Mouse (Mus musculus) hindbrain, embryonic 15.5 days (tissue): Measurements from ENCODE around the gene Spin1. TPM values are rescaled to one million over a fixed set of nuclear protein-coding genes. Genes with fewer than 3 reads are reported as not detected.
"Not testable (repeated sequence)": the region's sequence is repeated elsewhere in the genome, so short reads cannot be mapped to it uniquely, and the experiment has no call there.

Experiments
- ATAC-seq: fragments of 200-750 bp; cut with Nextera tagmentation; 2 replicates; pipeline ENCODE4 v1.8.0; 2017; ENCODE audit warnings: low read depth, moderate number of reproducible peaks, moderate TSS enrichment; ENCODE audit not compliant: low FRiP score
- H3K27ac ChIP-seq: fragments of 300-500 bp; sonication (generic); replicated peaks from 2 replicates; pipeline ENCODE4 v1.5.1; 2015; ENCODE audit warnings: mild to moderate bottlenecking, inconsistent platforms
- H3K27me3 ChIP-seq: fragments of 300-500 bp; sonication (generic); 2 replicates; pipeline ENCODE4 v1.6.1; 2015; ENCODE audit warnings: control low read depth, inconsistent platforms
- H3K36me3 ChIP-seq: fragments of 300-500 bp; sonication (generic); 2 replicates; pipeline ENCODE4 v1.6.1; 2015; ENCODE audit warnings: control low read depth, inconsistent platforms
- H3K4me1 ChIP-seq: fragments of 300-500 bp; sonication (generic); replicated peaks from 2 replicates; pipeline ENCODE4 v1.6.1; 2015; ENCODE audit warnings: control low read depth, inconsistent platforms
- H3K4me2 ChIP-seq: fragments of 300-500 bp; sonication (generic); 2 replicates; pipeline ENCODE4 v1.6.1; 2015; ENCODE audit warnings: moderate library complexity, mild to moderate bottlenecking, inconsistent platforms
- H3K4me3 ChIP-seq: fragments of 300-500 bp; sonication (generic); 2 replicates; pipeline ENCODE4 v1.5.1; 2015; ENCODE audit warnings: mild to moderate bottlenecking, inconsistent platforms
- H3K9ac ChIP-seq: fragments of 300-500 bp; sonication (generic); 2 replicates; pipeline ENCODE4 v1.6.1; 2015; ENCODE audit warnings: inconsistent platforms
- H3K9me3 ChIP-seq: fragments of 300-500 bp; sonication (generic); 2 replicates; pipeline ENCODE4 v1.6.1; 2016; ENCODE audit warnings: control low read depth, inconsistent platforms
- WGBS: fragments of 180-500 bp; shearing (Covaris S2); methylation state at CpG from one replicate; pipeline ENCODE4 v1.1.7; 2015; 5-methylcytosine and 5-hydroxymethylcytosine counted together
- polyA plus RNA-seq: library from polyadenylated mRNA; unstranded; fragments of >200 nt; fragmentation: Nextera tagmentation; extraction: Ambion mirVana; gene quantifications from 2 replicates; pipeline ENCODE4 v1.2.1, GENCODE M21; 2015

The Spin1 gene
- polyA plus RNA-seq = 146 and 150 TPM in 2 replicates

DNA sequence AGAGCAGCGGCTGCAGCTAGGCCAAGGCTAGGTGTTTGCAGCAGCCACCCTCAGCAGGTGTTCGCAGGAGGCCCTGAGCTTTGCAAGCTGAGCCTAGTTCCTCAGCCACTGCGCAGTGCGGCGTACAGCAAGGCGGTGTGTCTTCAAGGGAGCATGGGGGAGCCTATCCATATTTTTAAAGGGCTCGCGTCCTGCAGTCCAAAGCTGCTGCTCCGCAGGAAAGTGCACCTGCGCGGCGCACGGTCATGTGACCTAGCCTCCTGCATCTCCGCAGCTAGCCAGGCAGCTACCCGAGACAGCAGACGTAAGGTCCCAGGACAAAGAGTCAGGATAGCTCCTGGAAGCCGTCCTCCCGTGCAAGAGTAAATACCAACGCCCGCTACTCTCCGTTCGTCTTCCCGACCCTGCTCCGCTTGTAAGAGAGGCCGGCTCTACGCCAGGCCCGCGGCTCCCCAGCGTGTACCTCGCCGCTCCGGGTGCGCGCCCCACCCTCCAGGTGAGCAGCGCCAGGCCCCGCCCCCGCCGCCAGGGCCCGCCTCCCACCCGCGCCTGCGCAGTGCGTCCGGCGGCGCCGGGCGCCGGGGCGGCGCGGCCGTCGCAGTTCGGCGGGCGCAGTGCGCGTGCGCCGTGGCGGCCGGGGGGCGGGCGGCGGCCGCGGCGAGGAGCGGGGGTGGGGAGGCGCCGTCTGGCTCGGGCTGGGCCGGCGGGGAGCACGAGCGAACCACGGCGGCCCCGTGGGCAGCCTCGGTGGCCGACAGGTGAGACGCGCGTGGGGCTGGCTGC lies at the start of gene Spin1:
Spin1 (plus strand) TSS at position 648 of the 783 bp plus-strand sequence.
- under 1% methylated on average over 66 of the region's 85 CpGs for WGBS
- H3K4me1 ChIP-seq = peaks cover 29% of the 10 kb centered on the region
- H3K4me3 ChIP-seq = peak within 1 kb of the TSS; percentile 78
- peak within 1 kb of the TSS; percentile 79 for H3K4me2 ChIP-seq
- ATAC-seq = peak; percentile 92
- H3K27me3 ChIP-seq = no peaks in the 10 kb centered on the region
- H3K9ac ChIP-seq = peak within 1 kb of the TSS; percentile 90
- H3K27ac ChIP-seq = peak within 1 kb of the TSS; percentile 95
- H3K9me3 ChIP-seq = no peaks in the 10 kb centered on the region
- H3K36me3 ChIP-seq = no peaks in the 10 kb centered on the region

DNA sequence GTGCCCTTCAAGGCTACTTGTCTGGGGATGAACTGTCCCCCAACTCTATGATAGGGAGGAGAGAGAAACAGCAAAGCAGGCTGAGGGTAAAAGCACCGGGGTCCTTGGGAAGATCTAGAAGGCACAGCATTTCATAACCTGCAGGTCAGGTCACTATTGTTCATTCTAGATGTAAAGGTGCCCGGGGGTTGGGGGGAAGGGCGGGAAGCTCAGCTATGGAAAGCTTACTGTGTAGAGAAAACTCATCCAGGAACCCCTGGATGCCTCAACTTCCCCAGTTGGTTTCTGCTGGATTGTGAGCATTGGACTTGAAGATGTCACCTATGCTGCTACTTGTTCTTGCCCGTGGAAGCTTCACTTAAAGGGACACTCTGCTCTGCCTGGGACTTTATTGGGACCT lies 49.7 kb upstream of the Spin1 start:
- no peak overlapping the region for H3K4me2 ChIP-seq
- ATAC-seq = no peak
- no peaks in the 10 kb centered on the region for H3K27me3 ChIP-seq
- H3K27ac ChIP-seq = no peak overlapping the region
- H3K9me3 ChIP-seq = no peaks in the 10 kb centered on the region
- no peaks in the 10 kb centered on the region for H3K4me1 ChIP-seq
- 91% methylated on average over 4 of the region's 4 CpGs for WGBS
- no peaks in the 10 kb centered on the region for H3K36me3 ChIP-seq
- H3K9ac ChIP-seq = no peak overlapping the region
- no peak overlapping the region for H3K4me3 ChIP-seq

DNA sequence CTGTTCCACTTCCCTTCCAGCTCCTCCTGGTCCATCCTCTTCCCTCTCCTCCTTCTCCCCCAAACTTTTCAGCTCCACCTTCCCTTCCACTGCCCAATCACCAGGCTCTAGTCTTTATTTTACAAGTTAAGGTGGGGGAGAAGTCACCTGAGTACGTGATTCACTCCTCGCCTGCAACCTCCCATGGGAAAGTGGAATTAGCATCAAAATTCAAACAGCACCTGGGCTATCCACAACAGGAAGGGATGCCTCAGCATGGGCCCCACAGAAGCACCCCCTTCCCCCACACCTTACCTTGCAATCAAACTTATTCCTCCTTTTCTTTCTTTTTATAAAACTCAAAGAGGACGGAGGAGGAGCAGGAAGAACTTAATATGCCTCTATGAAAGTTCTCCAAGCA lies 48.3 kb upstream of the Spin1 start:
- H3K4me1 ChIP-seq = no peaks in the 10 kb centered on the region
- H3K9me3 ChIP-seq = no peaks in the 10 kb centered on the region
- H3K4me3 ChIP-seq = no peak overlapping the region
- WGBS = 66% methylated on average over 3 of the region's 3 CpGs
- no peaks in the 10 kb centered on the region for H3K27me3 ChIP-seq
- no peak overlapping the region for H3K9ac ChIP-seq
- H3K4me2 ChIP-seq = no peak overlapping the region
- no peaks in the 10 kb centered on the region for H3K36me3 ChIP-seq
- H3K27ac ChIP-seq = no peak overlapping the region
- no peak for ATAC-seq

DNA sequence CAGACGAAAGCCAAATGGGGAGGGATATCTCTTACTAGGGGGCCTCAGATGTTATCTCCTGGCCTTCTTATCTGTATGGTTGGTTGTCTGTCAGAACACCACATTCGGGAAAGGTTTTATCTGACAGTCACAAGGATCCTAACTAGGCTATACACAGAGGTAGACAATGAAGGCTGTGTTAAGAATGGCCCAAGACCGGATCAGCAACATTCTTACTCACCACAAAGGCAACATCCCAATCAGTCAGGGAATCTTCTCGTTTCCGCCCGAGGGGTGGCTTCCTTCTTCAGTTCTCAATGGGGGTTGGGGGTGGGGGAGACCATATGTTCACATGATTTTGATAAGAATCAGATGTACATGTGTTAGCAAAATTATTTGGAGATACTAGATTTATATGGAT lies 37.7 kb upstream of the Spin1 start:
- WGBS = 79% methylated on average over 6 of the region's 6 CpGs

DNA sequence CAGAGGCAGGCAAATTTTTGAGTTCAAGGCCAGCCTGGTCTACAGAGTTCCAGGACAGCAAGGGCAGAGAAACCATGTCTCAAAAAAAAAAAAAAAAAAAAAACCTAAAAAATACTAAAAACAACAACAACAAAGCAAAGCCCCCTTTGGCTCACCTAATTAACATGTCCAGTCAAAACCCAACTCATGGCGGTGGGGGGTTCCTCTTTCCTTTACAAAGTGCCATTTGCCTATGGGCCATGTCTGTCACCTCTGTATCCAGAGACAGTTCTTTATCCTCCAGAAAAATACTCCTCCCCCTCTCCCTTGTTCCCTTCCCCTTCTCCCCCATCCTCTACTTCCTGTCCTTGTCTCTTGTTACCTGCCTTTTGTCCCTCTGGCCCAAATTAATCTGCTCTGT lies 37.0 kb upstream of the Spin1 start:
- Histone ChIP-seq H3K4me3 (no peak overlapping the region), H3K9me3 (no peaks in the 10 kb centered on the region), H3K4me1 (no peaks in the 10 kb centered on the region), H3K4me2 (no peak overlapping the region), H3K27me3 (no peaks in the 10 kb centered on the region), H3K36me3 (no peaks in the 10 kb centered on the region), H3K9ac (no peak overlapping the region), H3K27ac (no peak overlapping the region)
- ATAC-seq = no peak
- 83% methylated on average over 1 of the region's 1 CpGs for WGBS

More for the DNA sequence above, 37.7 kb upstream of the Spin1 start:
- H3K4me2 ChIP-seq = no peak overlapping the region
- no peaks in the 10 kb centered on the region for H3K4me1 ChIP-seq
- H3K4me3 ChIP-seq = no peak overlapping the region
- no peak for ATAC-seq
- H3K36me3 ChIP-seq = no peaks in the 10 kb centered on the region
- H3K27ac ChIP-seq = no peak overlapping the region
- no peaks in the 10 kb centered on the region for H3K27me3 ChIP-seq
- H3K9me3 ChIP-seq = no peaks in the 10 kb centered on the region
- H3K9ac ChIP-seq = no peak overlapping the region

DNA sequence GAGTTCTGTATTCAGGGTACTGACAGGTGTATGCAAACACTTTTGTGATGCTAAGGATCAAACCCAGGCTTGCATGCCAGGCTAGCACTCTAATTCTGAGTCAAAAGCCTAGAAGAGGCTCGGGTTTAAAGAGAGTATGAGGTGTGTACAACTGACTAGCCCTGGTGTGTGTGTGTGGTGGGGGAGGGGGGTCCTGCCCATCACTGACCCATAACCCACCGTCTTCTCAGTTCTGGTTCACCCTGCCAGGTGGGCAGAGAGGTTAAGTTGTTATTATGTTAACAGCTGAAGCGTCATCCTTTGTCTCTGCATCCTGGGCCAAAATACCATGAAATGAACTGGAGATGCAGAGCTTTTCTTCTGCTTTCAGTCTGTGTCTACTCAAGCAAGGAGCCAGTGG lies 36.3 kb upstream of the Spin1 start:
- no peaks in the 10 kb centered on the region for H3K4me1 ChIP-seq
- no peak overlapping the region for H3K4me3 ChIP-seq
- no peaks in the 10 kb centered on the region for H3K27me3 ChIP-seq
- H3K9ac ChIP-seq = no peak overlapping the region
- no peak overlapping the region for H3K4me2 ChIP-seq
- no peaks in the 10 kb centered on the region for H3K36me3 ChIP-seq
- ATAC-seq = no peak
- H3K9me3 ChIP-seq = no peaks in the 10 kb centered on the region
- no peak overlapping the region for H3K27ac ChIP-seq
- 48% methylated on average over 3 of the region's 3 CpGs for WGBS

DNA sequence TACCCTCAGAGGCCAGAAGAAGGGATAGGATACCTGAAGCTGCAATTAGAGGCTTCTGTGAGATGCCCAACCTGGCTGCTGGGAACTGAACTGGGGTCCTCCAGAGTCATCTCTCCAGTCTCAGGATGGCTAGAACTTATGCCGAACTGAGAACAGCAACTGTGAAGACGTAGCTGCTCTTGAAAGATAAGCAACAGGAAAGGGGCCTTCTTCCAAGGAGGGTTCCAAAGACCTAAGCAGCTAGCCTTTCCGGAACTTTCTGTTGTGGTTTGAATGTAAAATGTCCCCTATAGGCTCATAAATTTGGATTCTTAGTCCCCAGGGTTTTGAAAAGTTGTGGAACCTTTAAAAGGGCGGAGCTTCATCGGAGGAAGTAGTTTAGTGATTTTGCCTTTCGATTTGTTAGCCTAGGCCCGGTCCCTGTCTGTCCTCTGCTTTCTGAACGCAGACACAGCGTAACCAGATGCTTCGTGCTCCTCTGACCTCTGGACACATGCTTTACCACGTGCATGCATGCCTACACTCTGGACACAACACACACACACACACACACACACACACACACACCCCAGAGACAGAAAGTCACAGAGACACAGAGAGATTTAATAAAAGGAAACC lies 29.5 kb upstream of the Spin1 start:
- Histone ChIP-seq H3K4me2 (no peak overlapping the region), H3K9me3 (no peaks in the 10 kb centered on the region), H3K27me3 (no peaks in the 10 kb centered on the region), H3K36me3 (no peaks in the 10 kb centered on the region), H3K4me3 (no peak overlapping the region), H3K9ac (no peak overlapping the region), H3K27ac (no peak overlapping the region), H3K4me1 (no peaks in the 10 kb centered on the region)
- 83% methylated on average over 11 of the region's 11 CpGs for WGBS
- no peak for ATAC-seq

DNA sequence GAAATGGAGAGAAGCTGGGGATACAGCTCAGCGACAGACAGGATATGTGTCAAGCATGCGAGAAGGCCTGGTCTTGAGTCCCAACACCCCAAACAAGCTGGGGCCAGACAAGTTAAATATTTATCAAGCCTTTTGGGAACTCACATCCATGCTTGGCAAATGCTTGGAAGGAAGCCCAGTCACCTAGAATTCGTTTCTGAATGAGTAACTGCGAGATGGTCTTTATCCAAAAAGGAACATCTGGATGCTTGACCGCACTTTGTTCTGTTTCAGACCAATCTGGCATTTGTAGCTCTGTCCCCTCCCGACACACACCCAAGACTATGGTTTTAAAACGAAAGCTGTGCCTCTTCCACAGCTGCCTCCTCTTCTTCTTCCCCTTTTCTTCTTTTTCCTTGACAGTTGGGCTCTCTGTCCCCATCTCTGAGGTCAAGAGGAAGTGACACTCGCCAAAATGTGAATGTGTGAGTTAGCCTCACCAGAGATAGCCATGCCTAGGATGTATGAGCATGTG lies 28.9 kb upstream of the Spin1 start:
- no peaks in the 10 kb centered on the region for H3K36me3 ChIP-seq
- no peak for ATAC-seq
- H3K4me3 ChIP-seq = no peak overlapping the region
- H3K4me1 ChIP-seq = no peaks in the 10 kb centered on the region
- H3K27me3 ChIP-seq = no peaks in the 10 kb centered on the region
- H3K9me3 ChIP-seq = no peaks in the 10 kb centered on the region
- WGBS = 68% methylated on average over 8 of the region's 8 CpGs
- no peak overlapping the region for H3K4me2 ChIP-seq
- no peak overlapping the region for H3K27ac ChIP-seq
- no peak overlapping the region for H3K9ac ChIP-seq

DNA sequence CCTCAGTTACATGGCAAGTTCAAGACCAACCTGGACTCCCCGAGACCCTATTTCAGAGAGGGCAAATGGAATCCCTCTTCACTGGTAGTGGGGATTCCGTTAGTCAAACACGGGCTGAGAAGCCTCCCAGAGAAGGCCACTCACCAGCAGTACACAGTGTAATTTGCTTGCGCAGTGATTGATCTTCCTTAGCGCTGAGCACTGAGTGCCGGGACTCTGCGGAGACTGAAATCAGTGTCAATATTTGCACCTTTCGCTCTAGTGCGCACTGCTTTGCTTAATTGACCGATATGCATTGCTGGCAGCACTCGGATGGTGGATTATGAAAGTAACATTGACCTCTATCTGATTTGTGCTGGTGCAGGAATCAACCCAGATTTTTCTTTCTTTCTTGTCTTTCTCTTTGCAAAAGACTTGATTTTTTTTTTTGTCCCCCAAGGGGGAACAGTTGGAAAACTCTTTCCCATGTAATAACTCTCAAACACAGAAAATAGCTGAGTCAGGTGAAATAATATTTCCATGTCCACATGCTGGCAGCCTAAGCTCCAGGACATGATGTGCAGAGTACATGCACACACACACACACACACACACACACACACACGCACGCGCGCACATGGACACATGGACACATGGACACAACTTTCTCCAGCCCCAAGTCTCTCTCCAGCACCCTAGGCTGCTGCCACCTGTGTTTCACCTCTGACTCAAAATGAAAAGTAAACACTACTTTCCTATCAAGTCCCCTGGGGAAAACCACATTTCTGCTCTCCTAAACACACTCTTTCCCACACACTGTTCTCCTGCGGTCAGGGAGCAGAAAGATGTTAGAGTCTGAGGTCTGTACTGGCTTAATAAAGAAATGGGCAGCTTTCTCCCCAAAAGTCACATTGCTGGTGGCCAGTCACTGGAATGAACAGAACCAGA lies 27.5 kb upstream of the Spin1 start:
- Histone ChIP-seq H3K9ac (no peak overlapping the region), H3K4me1 (no peaks in the 10 kb centered on the region), H3K27ac (no peak overlapping the region), H3K27me3 (no peaks in the 10 kb centered on the region), H3K4me2 (no peak overlapping the region), H3K9me3 (no peaks in the 10 kb centered on the region), H3K36me3 (no peaks in the 10 kb centered on the region), H3K4me3 (no peak overlapping the region)
- WGBS = 89% methylated on average over 16 of the region's 16 CpGs
- no peak for ATAC-seq

DNA sequence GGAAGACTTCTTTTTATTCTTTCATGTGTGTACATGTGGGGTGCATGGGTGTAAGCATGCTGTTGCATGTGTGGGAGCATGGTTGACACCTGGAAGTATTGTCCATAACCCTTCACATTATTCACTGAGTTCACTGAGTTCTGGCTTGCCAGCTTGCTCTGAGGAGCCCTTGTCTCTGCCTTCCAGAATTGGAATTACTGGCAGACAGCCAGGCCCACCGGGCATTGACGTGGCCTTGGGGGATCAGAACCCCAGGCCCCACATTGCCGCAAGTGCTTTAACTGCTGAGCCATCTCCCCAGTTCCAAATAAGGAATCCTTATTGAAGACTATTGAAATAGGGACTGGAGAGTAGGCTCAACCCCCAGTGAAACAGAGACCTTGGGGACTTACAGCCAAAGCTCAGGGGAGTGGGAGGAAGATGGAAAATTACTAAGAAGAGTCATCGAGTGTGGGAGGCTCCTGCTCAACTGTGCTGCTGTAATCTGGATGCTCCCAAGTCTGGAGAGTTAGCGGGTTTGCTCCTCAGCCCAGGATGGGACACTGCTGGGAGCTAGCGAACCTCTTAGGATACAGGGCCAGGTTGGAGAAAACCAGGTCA lies 26.5 kb upstream of the Spin1 start:
- no peaks in the 10 kb centered on the region for H3K27me3 ChIP-seq
- WGBS = 64% methylated on average over 6 of the region's 6 CpGs
- H3K4me2 ChIP-seq = no peak overlapping the region

DNA sequence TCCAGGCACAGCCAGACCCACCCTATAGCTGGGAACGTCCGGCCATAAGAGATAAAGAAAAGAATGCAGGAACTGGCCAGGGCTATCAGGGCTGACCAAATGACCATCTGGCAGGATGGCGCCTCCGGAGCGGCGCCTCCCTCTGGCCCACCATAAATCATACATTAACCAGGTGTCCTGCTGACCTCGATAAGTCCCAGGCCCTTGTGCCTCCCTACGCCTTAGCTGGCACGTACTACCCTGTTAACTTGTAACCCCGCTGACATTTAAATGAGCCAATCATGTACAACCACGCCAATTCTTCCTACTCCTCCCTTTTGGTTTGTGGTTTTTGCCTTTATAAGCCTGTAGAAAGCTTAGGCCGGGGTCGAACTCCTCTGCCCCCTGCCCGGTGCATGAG lies 24.5 kb upstream of the Spin1 start:
- H3K9ac ChIP-seq, H3K4me1 ChIP-seq, ATAC-seq, H3K27me3 ChIP-seq, H3K36me3 ChIP-seq, H3K9me3 ChIP-seq, H3K4me2 ChIP-seq, H3K27ac ChIP-seq, H3K4me3 ChIP-seq: not testable (repeated sequence)
- 96% methylated on average over 14 of the region's 14 CpGs for WGBS

More for the DNA sequence above, 26.5 kb upstream of the Spin1 start:
- H3K27ac ChIP-seq = no peak overlapping the region
- H3K9ac ChIP-seq = no peak overlapping the region
- ATAC-seq = no peak
- no peaks in the 10 kb centered on the region for H3K9me3 ChIP-seq
- H3K36me3 ChIP-seq = no peaks in the 10 kb centered on the region
- no peaks in the 10 kb centered on the region for H3K4me1 ChIP-seq
- no peak overlapping the region for H3K4me3 ChIP-seq
